Mouse (Mus musculus): ENCODE data around the gene Olfr1129. TPM values are rescaled to one million over a fixed set of nuclear protein-coding genes. Genes with fewer than 3 reads are reported as not detected.
"Not testable (repeated sequence)": the region's sequence is repeated elsewhere in the genome, so short reads cannot be mapped to it uniquely, and the experiment has no call there.

Olfr1129 gene
- not detected in 2 replicates for polyA plus RNA-seq (2014; fragmentation: Nextera tagmentation; extraction: Ambion mirVana)

- H3K4me3 ChIP-seq (ENCODE audit: control insufficient read depth in 1 of 2, insufficient read depth in 1 of 2, low read depth in 1 of 2, low read length in 2 of 2); H3K4me1 ChIP-seq (ENCODE audit: control insufficient read depth in 2 of 2, insufficient read depth in 2 of 2, low read length in 2 of 2); ATAC-seq (ENCODE audit: insufficient number of reproducible peaks, insufficient read depth, low FRiP score, low read depth); H3K27ac ChIP-seq (replicated peaks in 1 of 2; ENCODE audit: control insufficient read depth in 1 of 2, insufficient read depth in 1 of 2, low read depth in 2 of 2, low read length in 2 of 2); H3K9ac ChIP-seq (ENCODE audit: low read length); H3K36me3 ChIP-seq (ENCODE audit: control insufficient read depth, insufficient read depth, low read length); H3K4me2 ChIP-seq (ENCODE audit: low read length); H3K27me3 ChIP-seq (ENCODE audit: control insufficient read depth, insufficient read depth, low read length); H3K9me3 ChIP-seq (ENCODE audit: control insufficient read depth, low read length): not testable (repeated sequence)
- WGBS = 71% methylated on average over 1 of the region's 1 CpGs
Measured at GRCm38 (mm10) chr2:87573602-87574001, at the start of gene Olfr1129. Gene Olfr1129 (plus strand): TSS chr2:87573902.

DNA sequence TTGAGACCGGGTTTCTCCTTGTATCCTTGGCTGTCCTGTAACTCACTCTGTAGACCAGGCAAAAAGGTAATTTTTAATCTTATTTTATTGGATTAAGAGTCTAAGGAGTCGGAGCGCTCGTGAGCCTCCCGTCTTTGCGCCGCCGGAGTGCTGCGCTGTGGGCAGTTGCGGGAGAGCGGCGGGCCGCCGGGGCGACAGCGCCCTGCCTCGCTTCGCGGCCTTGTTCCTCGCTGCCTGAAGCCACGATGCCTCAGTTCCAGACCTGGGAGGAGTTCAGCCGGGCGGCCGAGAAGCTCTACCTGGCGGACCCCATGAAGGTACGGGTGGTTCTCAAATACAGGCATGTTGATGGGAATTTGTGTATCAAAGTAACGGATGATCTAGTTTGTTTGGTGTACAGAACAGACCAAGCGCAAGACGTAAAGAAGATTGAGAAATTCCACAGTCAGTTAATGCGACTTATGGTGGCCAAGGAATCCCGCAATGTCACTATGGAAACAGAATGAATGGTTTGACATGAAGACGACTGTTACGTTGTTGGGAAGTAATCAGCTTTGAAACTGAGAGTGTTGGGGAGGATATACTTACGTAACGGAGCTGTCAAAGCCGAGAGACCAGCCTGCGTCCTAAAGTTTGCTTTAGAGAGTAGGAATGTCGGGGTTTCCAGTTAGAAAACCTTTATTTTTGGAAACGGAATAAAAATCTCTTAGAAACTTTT, 47.6 kb upstream of the Olfr1129 start:
- Histone ChIP-seq H3K9ac (ENCODE audit: low read length) (0 out of 2 replicates have a peak overlapping the region, but pooled peaks have one; percentile 11), H3K4me3 (ENCODE audit: control insufficient read depth in 1 of 2, insufficient read depth in 1 of 2, low read depth in 1 of 2, low read length in 2 of 2) (peak overlapping the region; percentile 18 to 24), H3K4me2 (ENCODE audit: low read length) (peak overlapping the region; percentile 54)
- not testable (repeated sequence) for H3K36me3 ChIP-seq (ENCODE audit: control insufficient read depth, insufficient read depth, low read length); H3K9me3 ChIP-seq (ENCODE audit: control insufficient read depth, low read length); H3K27ac ChIP-seq (replicated peaks in 1 of 2; ENCODE audit: control insufficient read depth in 1 of 2, insufficient read depth in 1 of 2, low read depth in 2 of 2, low read length in 2 of 2); H3K27me3 ChIP-seq (ENCODE audit: control insufficient read depth, insufficient read depth, low read length); ATAC-seq (ENCODE audit: insufficient number of reproducible peaks, insufficient read depth, low FRiP score, low read depth); H3K4me1 ChIP-seq (ENCODE audit: control insufficient read depth in 2 of 2, insufficient read depth in 2 of 2, low read length in 2 of 2)
- 29% methylated on average over 38 of the region's 39 CpGs for WGBS

DNA sequence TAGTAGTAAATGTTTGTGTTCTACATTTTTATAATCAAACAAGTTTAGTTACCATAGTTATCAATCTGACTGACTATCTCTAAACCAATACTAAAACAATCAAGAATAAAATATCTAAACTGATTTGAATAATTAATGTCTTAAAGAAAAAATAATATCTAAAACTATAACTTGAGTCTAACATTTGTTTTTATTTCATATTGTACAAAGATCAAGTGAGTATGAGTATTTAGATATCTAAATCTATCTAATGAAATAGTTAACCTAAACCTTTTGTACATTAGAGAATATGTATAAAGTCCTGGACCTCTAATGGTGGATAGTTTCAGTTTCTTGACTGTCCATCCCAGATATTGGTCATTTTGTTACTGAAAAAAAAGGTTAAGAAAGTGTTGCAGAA, 42.2 kb upstream of the Olfr1129 start, which contains the start of gene Olfr153:
Gene Olfr153, plus strand, starts transcription at position 301 of the 400 bp plus-strand sequence.
- no peak within 1 kb of the TSS for H3K4me2 ChIP-seq (ENCODE audit: low read length)
- no peaks in the 10 kb centered on the region for H3K4me1 ChIP-seq (ENCODE audit: control insufficient read depth in 2 of 2, insufficient read depth in 2 of 2, low read length in 2 of 2)
- no peaks in the 10 kb centered on the region for H3K36me3 ChIP-seq (ENCODE audit: control insufficient read depth, insufficient read depth, low read length)
- ATAC-seq (ENCODE audit: insufficient number of reproducible peaks, insufficient read depth, low FRiP score, low read depth) = no peak
- H3K9ac ChIP-seq (ENCODE audit: low read length) = no peak within 1 kb of the TSS
- H3K27ac ChIP-seq (replicated peaks in 1 of 2; ENCODE audit: control insufficient read depth in 1 of 2, insufficient read depth in 1 of 2, low read depth in 2 of 2, low read length in 2 of 2) = no peak within 1 kb of the TSS
- no peak within 1 kb of the TSS for H3K4me3 ChIP-seq (ENCODE audit: control insufficient read depth in 1 of 2, insufficient read depth in 1 of 2, low read depth in 1 of 2, low read length in 2 of 2)
- no peaks in the 10 kb centered on the region for H3K9me3 ChIP-seq (ENCODE audit: control insufficient read depth, low read length)
- no peaks in the 10 kb centered on the region for H3K27me3 ChIP-seq (ENCODE audit: control insufficient read depth, insufficient read depth, low read length)

DNA sequence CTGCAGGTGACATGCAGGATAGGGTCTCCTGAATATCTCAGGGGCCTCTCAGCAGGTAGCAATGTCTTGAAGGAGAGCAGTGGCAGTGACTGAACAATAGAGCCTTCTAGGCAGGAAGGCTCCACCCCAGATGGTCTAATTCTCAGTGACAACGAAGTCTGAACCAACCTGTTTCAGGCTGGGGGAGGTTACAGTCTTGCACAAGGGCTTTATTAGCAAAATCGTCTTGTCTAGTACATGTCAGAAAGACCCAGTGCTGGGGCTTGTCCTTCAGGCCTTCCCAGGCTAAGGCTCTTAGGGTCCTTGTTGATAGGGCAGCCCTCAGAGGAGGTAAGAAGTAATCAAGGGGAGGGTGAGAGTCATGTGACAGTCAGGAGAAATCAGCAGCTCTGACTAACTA, 38.9 kb upstream of the Olfr1129 start:
- 59% methylated on average over 2 of the region's 2 CpGs for WGBS
- Histone ChIP-seq H3K27ac (replicated peaks in 1 of 2; ENCODE audit: control insufficient read depth in 1 of 2, insufficient read depth in 1 of 2, low read depth in 2 of 2, low read length in 2 of 2) (no peak overlapping the region), H3K4me3 (ENCODE audit: control insufficient read depth in 1 of 2, insufficient read depth in 1 of 2, low read depth in 1 of 2, low read length in 2 of 2) (no peak overlapping the region), H3K9me3 (ENCODE audit: control insufficient read depth, low read length) (no peaks in the 10 kb centered on the region), H3K27me3 (ENCODE audit: control insufficient read depth, insufficient read depth, low read length) (no peaks in the 10 kb centered on the region), H3K36me3 (ENCODE audit: control insufficient read depth, insufficient read depth, low read length) (no peaks in the 10 kb centered on the region), H3K4me2 (ENCODE audit: low read length) (no peak overlapping the region), H3K4me1 (ENCODE audit: control insufficient read depth in 2 of 2, insufficient read depth in 2 of 2, low read length in 2 of 2) (no peaks in the 10 kb centered on the region), H3K9ac (ENCODE audit: low read length) (no peak overlapping the region)
- ATAC-seq (ENCODE audit: insufficient number of reproducible peaks, insufficient read depth, low FRiP score, low read depth) = no peak

- Histone ChIP-seq H3K4me3 (ENCODE audit: control insufficient read depth in 1 of 2, insufficient read depth in 1 of 2, low read depth in 1 of 2, low read length in 2 of 2) (no peak within 1 kb of the TSS), H3K4me2 (ENCODE audit: low read length) (no peak within 1 kb of the TSS), H3K9ac (ENCODE audit: low read length) (no peak within 1 kb of the TSS), H3K27ac (replicated peaks in 1 of 2; ENCODE audit: control insufficient read depth in 1 of 2, insufficient read depth in 1 of 2, low read depth in 2 of 2, low read length in 2 of 2) (no peak within 1 kb of the TSS), H3K36me3 (ENCODE audit: control insufficient read depth, insufficient read depth, low read length) (no peaks in the 10 kb centered on the region), H3K4me1 (ENCODE audit: control insufficient read depth in 2 of 2, insufficient read depth in 2 of 2, low read length in 2 of 2) (no peaks in the 10 kb centered on the region), H3K9me3 (ENCODE audit: control insufficient read depth, low read length) (no peaks in the 10 kb centered on the region), H3K27me3 (ENCODE audit: control insufficient read depth, insufficient read depth, low read length) (no peaks in the 10 kb centered on the region)
- no peak for ATAC-seq (ENCODE audit: insufficient number of reproducible peaks, insufficient read depth, low FRiP score, low read depth)
- 86% methylated on average over 1 of the region's 1 CpGs for WGBS
Measured at GRCm38 (mm10) chr2:87545442-87545841, 28.3 kb upstream of the Olfr1129 start, which contains the start of gene Olfr1128. Gene Olfr1128 (minus strand): TSS chr2:87545542.

GRCm38 (mm10) chr2:87605912-87606311, 32.2 kb downstream of the Olfr1129 start, which contains the start of gene Olfr1130:
Gene Olfr1130 (plus strand): TSS chr2:87606212.
- not testable (repeated sequence) for H3K36me3 ChIP-seq (ENCODE audit: control insufficient read depth, insufficient read depth, low read length); H3K4me3 ChIP-seq (ENCODE audit: control insufficient read depth in 1 of 2, insufficient read depth in 1 of 2, low read depth in 1 of 2, low read length in 2 of 2); ATAC-seq (ENCODE audit: insufficient number of reproducible peaks, insufficient read depth, low FRiP score, low read depth); H3K9me3 ChIP-seq (ENCODE audit: control insufficient read depth, low read length); H3K27ac ChIP-seq (replicated peaks in 1 of 2; ENCODE audit: control insufficient read depth in 1 of 2, insufficient read depth in 1 of 2, low read depth in 2 of 2, low read length in 2 of 2); H3K4me2 ChIP-seq (ENCODE audit: low read length); H3K9ac ChIP-seq (ENCODE audit: low read length); H3K27me3 ChIP-seq (ENCODE audit: control insufficient read depth, insufficient read depth, low read length); H3K4me1 ChIP-seq (ENCODE audit: control insufficient read depth in 2 of 2, insufficient read depth in 2 of 2, low read length in 2 of 2)

DNA sequence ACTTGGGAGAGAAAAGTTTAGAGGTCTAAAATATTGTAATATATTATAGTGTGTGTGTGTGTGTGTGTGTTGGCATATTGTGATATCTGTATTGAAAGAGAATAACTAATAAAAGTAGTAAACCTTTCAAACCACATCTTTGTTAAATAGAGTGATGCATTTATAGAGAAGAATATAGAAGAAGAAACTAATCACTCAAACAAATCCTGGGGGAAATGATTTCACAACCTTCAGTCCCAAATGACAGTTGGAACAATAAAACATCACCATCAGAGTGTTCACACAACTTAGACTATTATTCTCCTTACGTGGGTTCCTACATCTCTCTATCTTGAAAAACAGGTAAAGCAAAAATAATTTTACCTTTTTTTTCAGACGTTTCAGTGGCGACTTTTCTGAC, 53.1 kb downstream of the Olfr1129 start, which contains the start of gene Olfr1131:
Gene Olfr1131, plus strand, starts transcription at position 301 of the 400 bp plus-strand sequence.
- no peak within 1 kb of the TSS for H3K4me3 ChIP-seq (ENCODE audit: control insufficient read depth in 1 of 2, insufficient read depth in 1 of 2, low read depth in 1 of 2, low read length in 2 of 2)
- no peak within 1 kb of the TSS for H3K9ac ChIP-seq (ENCODE audit: low read length)
- ATAC-seq (ENCODE audit: insufficient number of reproducible peaks, insufficient read depth, low FRiP score, low read depth) = no peak
- H3K27ac ChIP-seq (replicated peaks in 1 of 2; ENCODE audit: control insufficient read depth in 1 of 2, insufficient read depth in 1 of 2, low read depth in 2 of 2, low read length in 2 of 2) = no peak within 1 kb of the TSS
- H3K27me3 ChIP-seq (ENCODE audit: control insufficient read depth, insufficient read depth, low read length) = no peaks in the 10 kb centered on the region
- no peaks in the 10 kb centered on the region for H3K4me1 ChIP-seq (ENCODE audit: control insufficient read depth in 2 of 2, insufficient read depth in 2 of 2, low read length in 2 of 2)
- H3K4me2 ChIP-seq (ENCODE audit: low read length) = no peak within 1 kb of the TSS
- WGBS = 53% methylated on average over 3 of the region's 3 CpGs
- H3K9me3 ChIP-seq (ENCODE audit: control insufficient read depth, low read length) = no peaks in the 10 kb centered on the region
- no peaks in the 10 kb centered on the region for H3K36me3 ChIP-seq (ENCODE audit: control insufficient read depth, insufficient read depth, low read length)

Data from heart, embryonic 14.5 days (tissue).